Mouse (Mus musculus) embryonic fibroblast, embryonic 13.5 days (primary cell): ENCODE data around the gene Sap30bp. TPM values are rescaled to one million over a fixed set of nuclear protein-coding genes. Genes with fewer than 3 reads are reported as not detected.
A peak's percentile ranks its signal among the peaks of the same experiment; 100 is the strongest.

Experiments
- H3K27ac ChIP-seq: 2 replicates; pipeline ENCODE4 v1.5.1; 2012; ENCODE audit warnings: low read length, control low read depth, inconsistent platforms; ENCODE audit not compliant: insufficient read depth
- H3K4me1 ChIP-seq: 2 replicates; pipeline ENCODE4 v1.6.1; 2011; ENCODE audit warnings: low read length; ENCODE audit not compliant: control insufficient read depth, insufficient read depth
- H3K4me3 ChIP-seq: 2 replicates; pipeline ENCODE4 v1.5.1; 2011; ENCODE audit warnings: mild to moderate bottlenecking, control low read depth, low read length; ENCODE audit not compliant: insufficient read depth
- CTCF ChIP-seq: IDR thresholded peaks from 2 replicates; pipeline ENCODE4 v1.5.1; 2011; ENCODE audit warnings: mild to moderate bottlenecking, control low read depth, low read length, moderate library complexity, borderline replicate concordance; ENCODE audit not compliant: insufficient read depth
- POLR2A ChIP-seq: IDR thresholded peaks from 2 replicates; pipeline ENCODE4 v1.6.1; 2011; ENCODE audit warnings: low read depth, mild to moderate bottlenecking, control low read depth, low read length, moderate library complexity
- polyA plus RNA-seq: library from polyadenylated mRNA; stranded (reverse); fragments of >200 nt; gene quantifications from 2 replicates; pipeline ENCODE4 v1.2.4, GENCODE M21; 2011; ENCODE audit warnings: low read depth; ENCODE audit not compliant: missing spikeins, insufficient read length

The Sap30bp gene
- polyA plus RNA-seq, 1 experiment: 45.2 TPM

DNA sequence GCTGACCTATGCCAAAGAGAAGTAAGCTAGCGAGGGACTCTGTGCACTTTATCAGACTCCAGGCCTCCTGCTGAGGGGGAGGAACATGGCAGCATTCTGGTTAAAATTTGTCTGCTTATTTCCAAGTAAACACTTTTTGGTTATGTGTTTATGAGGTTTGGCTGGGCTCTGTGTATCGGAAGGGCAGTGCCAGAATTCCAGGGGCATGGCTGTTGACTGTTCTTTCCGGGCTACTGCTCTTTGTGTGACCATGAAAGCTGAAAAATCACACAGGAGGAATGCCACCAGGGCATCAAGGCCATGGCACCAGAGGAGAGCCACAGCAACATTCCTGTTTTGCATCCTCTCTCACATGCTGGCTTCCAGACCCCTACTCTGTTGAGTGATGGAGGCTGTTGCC, 27.0 kb upstream of the Sap30bp start:
- Histone ChIP-seq H3K27ac (no peak overlapping the region), H3K4me3 (no peak overlapping the region), H3K4me1 (no peaks in the 10 kb centered on the region)
- no peak for TF ChIP-seq POLR2A

DNA sequence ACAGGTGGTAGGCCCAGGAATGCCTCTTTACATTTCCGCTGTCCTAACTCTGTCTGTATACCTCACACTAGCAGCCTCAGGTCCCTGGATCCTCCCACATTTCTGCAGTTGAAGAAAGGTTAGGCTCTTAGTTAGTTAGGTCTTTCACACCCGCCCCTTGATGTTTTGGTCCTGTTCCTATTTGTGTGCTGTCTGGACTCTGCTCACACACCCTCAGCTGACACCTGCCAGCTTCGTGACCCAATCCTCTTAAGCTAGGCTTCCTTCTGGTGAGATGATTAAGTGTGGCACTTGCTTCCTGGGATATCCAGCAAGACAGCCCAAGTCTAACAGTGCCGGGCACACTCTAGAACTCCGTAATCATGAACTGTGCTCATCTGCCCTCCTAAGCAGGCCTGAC, 26.6 kb upstream of the Sap30bp start:
- Histone ChIP-seq H3K4me3 (no peak overlapping the region), H3K4me1 (no peaks in the 10 kb centered on the region), H3K27ac (no peak overlapping the region)
- no peak for TF ChIP-seq POLR2A
- no peak for TF ChIP-seq CTCF

DNA sequence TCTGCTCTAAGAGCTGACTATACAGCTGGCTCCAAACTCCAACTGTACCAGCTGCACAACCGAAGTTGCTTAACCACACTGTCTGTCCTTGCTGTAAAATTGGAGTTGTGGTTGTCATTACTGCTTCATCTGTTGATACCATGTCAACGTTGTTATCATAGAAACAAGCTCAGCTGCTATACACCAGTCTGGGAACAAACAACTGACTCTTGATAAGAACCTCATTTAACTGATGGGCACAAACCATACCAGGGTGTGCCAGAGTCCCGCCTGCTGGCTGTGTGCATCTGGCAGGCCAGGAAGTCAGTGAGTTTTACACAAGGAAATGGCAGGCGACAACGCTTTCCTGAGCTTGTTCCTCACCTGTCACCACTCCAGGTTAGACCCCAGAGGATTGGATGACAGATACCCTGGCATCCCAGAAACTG, 21.9 kb upstream of the Sap30bp start:
- TF ChIP-seq POLR2A: no peak
- no peak for TF ChIP-seq CTCF
- Histone ChIP-seq H3K27ac (no peak overlapping the region), H3K4me3 (no peak overlapping the region), H3K4me1 (no peaks in the 10 kb centered on the region)

DNA sequence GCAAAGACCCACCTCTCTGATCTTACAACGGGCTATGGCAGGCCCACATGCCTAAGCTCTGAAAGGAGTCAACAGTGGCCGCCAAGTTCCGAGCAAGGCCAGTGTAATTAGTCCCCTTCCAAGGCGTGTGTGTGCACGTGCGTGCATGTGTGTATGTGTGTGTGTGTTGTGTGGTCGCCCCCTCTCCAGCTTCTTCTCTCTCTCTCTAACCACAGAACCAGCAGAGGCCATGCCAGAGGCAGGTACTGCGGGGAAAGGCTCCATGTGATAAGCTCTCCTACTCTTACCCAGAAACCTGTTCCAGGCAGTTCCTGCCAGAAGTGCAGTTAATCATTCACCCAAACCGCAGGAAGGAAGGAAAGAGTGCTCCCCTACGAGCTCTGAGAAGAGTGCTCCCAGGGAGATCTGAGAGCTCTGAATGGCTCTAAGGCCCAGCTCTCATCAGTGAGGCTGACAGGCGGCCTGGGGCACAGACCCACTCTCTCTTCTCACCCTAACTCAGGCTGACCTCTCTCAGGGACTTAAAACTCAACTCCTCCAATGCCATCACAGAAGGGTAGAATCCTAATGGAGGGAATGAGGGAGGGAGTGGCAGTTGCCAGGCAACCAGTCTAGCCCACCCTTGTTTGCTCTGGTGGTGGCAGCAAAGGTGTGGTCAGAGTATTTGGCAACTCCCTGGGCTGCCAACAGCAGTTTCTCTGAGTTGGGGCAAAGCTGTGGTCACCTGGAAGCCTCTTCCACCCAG, 21.3 kb upstream of the Sap30bp start, which contains the start of gene Smim6:
Smim6 (plus strand) TSS at position 386 of the 745 bp plus-strand sequence.
- no peaks in the 10 kb centered on the region for H3K4me1 ChIP-seq
- H3K4me3 ChIP-seq: no peak within 1 kb of the TSS
- TF ChIP-seq POLR2A: no peak
- TF ChIP-seq CTCF: no peak
- H3K27ac ChIP-seq: no peak within 1 kb of the TSS

DNA sequence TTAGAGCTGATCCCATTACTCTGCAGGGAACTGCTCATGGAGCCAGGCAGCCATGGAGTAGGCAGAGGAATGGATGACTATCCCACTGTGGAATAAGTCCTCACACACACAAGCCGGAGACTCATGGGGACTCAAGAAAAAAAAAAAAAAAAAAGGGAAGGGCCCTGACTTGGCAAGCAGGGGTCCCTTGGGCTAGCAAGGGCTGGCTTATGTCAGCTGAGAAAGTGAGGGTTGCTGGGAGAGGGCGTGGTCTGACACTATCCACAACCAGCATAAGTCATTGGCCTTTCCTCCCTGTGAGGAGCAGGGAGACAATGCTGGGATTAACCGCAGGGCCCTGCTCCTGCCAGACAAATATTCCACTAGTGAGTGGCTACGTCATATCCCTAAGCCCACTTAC, 16.5 kb upstream of the Sap30bp start:
- TF ChIP-seq POLR2A (no peak), CTCF (no peak)
- Histone ChIP-seq H3K27ac (no peak overlapping the region), H3K4me3 (no peak overlapping the region), H3K4me1 (no peaks in the 10 kb centered on the region)

DNA sequence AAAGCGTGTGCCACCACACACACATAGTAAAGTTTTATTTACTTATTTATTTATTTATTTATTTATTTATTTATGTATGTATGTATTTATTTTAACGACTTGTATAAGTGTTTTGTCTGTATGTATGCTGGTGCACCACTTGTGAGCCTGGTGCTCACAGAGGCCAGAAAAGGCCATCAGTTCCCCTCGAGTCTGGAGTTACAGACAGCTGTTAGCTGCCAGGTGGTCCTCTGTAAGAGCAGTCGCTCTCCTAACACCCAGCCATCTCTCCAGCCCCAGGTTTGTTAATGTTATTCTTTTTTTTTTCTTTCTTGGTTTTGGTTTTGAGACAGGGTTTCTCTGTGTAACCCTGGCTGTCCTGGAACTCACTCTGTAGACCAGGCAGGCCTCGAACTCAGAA, 14.4 kb upstream of the Sap30bp start:
- Histone ChIP-seq H3K4me1 (no peaks in the 10 kb centered on the region), H3K4me3 (no peak overlapping the region), H3K27ac (no peak overlapping the region)
- TF ChIP-seq CTCF (no peak), POLR2A (no peak)

DNA sequence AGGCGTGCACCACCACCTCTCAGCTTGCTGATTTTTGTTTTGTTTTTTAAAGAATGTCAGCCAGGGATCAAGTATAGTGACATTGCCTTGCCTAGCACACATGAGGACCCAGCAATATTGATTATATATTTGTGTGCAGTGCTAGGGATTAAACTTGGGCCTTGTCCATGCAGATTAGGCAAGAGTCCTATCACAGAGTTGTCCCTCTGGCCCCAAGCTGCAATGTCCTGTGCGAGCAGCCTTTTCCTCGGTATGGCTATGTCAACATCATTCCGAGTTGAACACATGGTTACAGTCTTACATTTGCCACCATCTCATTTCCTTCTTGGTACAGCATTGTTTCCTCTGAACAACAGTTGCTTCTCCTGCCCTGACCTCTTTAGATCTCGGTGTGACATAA, 14.0 kb upstream of the Sap30bp start:
- Histone ChIP-seq H3K4me3 (no peak overlapping the region), H3K4me1 (no peaks in the 10 kb centered on the region), H3K27ac (no peak overlapping the region)
- no peak for TF ChIP-seq POLR2A
- no peak for TF ChIP-seq CTCF

DNA sequence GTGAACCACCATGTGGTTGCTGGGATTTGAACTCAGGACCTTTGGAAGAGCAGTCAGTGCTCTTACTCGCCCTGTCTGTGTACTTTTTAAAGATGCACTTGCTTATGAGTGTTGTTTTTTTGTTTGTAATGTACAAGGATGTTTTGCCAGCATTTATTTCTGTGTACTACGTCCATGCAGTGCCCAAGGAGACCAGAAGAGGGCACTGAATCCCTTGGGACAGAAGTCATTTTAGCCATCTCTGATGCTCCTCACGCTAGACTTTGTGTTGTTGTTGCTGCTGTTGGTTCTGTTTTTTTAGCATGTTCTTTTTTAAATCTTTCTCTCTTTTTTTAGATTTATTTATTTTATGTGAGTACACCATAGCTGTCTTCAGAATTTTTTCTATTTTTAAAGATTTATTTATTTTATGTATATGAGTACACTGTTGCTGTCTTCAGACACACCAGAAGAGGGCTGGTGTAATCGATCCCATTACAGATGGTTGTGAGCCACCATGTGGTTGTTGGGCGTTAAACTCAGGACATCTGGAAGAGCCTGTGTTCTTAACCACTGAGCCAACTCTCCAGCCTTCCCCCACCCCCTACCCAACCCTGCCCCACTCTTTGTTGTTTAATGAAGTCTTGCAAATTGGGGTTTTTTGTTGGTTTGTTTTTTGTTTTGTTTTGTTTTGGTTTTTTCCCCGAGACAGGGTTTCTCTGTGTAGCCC, 12.8 kb upstream of the Sap30bp start:
- Histone ChIP-seq H3K4me3 (no peak overlapping the region), H3K4me1 (no peaks in the 10 kb centered on the region)

DNA sequence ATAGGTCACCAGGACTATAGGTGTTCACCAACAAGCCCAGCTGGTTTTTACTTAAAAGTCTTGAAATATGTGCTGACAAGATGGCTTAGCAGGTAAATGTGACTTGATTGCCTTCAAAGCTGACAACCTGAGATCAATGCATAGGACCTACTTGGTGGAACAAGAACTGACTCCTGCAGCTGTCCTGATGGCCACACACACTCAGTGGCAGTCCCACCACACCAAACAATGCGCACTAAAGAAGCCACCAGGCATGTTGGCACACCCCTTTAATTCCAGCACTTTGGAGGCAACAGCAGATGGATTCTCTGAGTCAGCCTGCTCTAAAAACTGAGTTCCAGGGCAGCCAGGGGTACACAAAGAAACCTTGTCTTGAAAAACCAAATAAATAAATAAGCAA, 11.1 kb upstream of the Sap30bp start:
- no peak for TF ChIP-seq CTCF
- no peak for TF ChIP-seq POLR2A
- Histone ChIP-seq H3K4me1 (no peaks in the 10 kb centered on the region), H3K4me3 (no peak overlapping the region), H3K27ac (no peak overlapping the region)

More for the DNA sequence above, 12.8 kb upstream of the Sap30bp start:
- H3K27ac ChIP-seq: no peak overlapping the region
- TF ChIP-seq CTCF: 0 out of 2 replicates have a peak, but pooled peaks have one; percentile 2
- no peak for TF ChIP-seq POLR2A

DNA sequence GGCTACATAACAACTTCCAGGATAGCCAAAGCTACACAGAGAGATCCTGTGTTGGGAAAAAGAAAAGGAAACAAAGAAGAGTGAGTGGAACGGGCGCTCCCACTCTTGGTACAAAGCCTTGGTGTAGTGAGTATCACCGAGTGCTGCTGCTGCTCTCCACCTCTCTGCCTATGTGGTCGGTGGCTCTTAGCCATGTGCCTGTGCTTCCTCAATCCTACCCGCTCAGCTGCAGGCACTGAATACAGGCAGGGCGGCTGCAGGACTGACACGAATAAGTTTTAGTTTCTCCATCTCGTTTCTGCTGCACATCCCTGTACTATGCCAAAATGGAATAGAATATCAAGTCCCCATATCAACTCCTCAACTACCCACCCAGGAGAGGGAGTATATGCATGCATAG, 4.1 kb upstream of the Sap30bp start:
- no peak overlapping the region for H3K4me3 ChIP-seq
- TF ChIP-seq CTCF: no peak
- no peak for TF ChIP-seq POLR2A
- no peak overlapping the region for H3K27ac ChIP-seq
- no peaks in the 10 kb centered on the region for H3K4me1 ChIP-seq
